Mouse (Mus musculus): ENCODE measurements around the gene Cyth1. TPM values are rescaled to one million over a fixed set of nuclear protein-coding genes. Genes with fewer than 3 reads are reported as not detected.

Cyth1 gene
- polyA plus RNA-seq, 1 experiment = 9.3 TPM

DNA sequence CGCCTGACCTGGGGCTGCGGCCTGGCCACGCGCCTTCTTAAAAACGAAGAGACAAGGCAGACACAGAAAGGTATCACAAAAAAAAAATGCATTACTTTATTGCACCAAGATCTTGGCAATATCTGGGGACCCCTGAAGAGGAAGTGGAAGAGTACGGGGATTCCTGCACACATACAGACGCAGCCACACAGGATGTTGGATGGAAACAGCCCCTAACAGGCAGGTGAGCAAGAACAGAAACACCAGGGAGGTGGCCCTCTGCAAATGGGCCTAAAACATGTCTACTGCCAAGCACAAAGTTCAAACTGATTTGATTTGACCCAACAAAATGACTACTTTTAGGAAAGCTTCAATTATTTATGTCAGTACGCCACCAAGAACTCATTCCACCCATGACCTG is 11.2 kb upstream of the Cyth1 start:
- Histone ChIP-seq H3K4me1 (peaks cover 12% of the 10 kb centered on the region), H3K36me3 (replicated peaks; ENCODE audit: low read length) (peaks cover 91% of the 10 kb centered on the region), H3K27me3 (replicated peaks) (no peaks in the 10 kb centered on the region), H3K4me3 (replicated peaks) (no peak overlapping the region), H3K9me3 (no peaks in the 10 kb centered on the region)
- TF ChIP-seq FLI1 (IDR thresholded peaks at IDR 0.05; ENCODE audit: low read length) (no peak), GATA1 (IDR thresholded peaks at IDR 0.05; ENCODE audit: borderline replicate concordance, low read length) (no peak)

GRCm38 (mm10) chr11:118256371-118256770 is 8.0 kb upstream of the Cyth1 start:
- H3K9me3 ChIP-seq = no peaks in the 10 kb centered on the region
- H3K4me3 ChIP-seq (replicated peaks) = no peak overlapping the region
- no peaks in the 10 kb centered on the region for H3K27me3 ChIP-seq (replicated peaks)
- H3K4me1 ChIP-seq = peaks cover 23% of the 10 kb centered on the region
- TF ChIP-seq GATA1 (IDR thresholded peaks at IDR 0.05; ENCODE audit: borderline replicate concordance, low read length) (no peak), FLI1 (IDR thresholded peaks at IDR 0.05; ENCODE audit: low read length) (no peak)
- H3K36me3 ChIP-seq (replicated peaks; ENCODE audit: low read length) = peaks cover 68% of the 10 kb centered on the region

GRCm38 (mm10) chr11:118254159-118254951 is 6.0 kb upstream of the Cyth1 start:
- H3K4me1 ChIP-seq = peaks cover 16% of the 10 kb centered on the region
- H3K27me3 ChIP-seq (replicated peaks) = no peaks in the 10 kb centered on the region
- no peaks in the 10 kb centered on the region for H3K9me3 ChIP-seq
- TF ChIP-seq FLI1 (IDR thresholded peaks at IDR 0.05; ENCODE audit: low read length) = no peak
- TF ChIP-seq GATA1 (IDR thresholded peaks at IDR 0.05; ENCODE audit: borderline replicate concordance, low read length) = no peak
- peaks cover 48% of the 10 kb centered on the region for H3K36me3 ChIP-seq (replicated peaks; ENCODE audit: low read length)
- H3K4me3 ChIP-seq (replicated peaks) = no peak overlapping the region

GRCm38 (mm10) chr11:118253447-118254158 is 5.2 kb upstream of the Cyth1 start:
- H3K9me3 ChIP-seq = no peaks in the 10 kb centered on the region
- H3K36me3 ChIP-seq (replicated peaks; ENCODE audit: low read length) = peaks cover 40% of the 10 kb centered on the region
- TF ChIP-seq GATA1 (IDR thresholded peaks at IDR 0.05; ENCODE audit: borderline replicate concordance, low read length) = no peak
- TF ChIP-seq FLI1 (IDR thresholded peaks at IDR 0.05; ENCODE audit: low read length) = no peak
- H3K4me3 ChIP-seq (replicated peaks) = no peak overlapping the region
- H3K27me3 ChIP-seq (replicated peaks) = no peaks in the 10 kb centered on the region
- peaks cover 22% of the 10 kb centered on the region for H3K4me1 ChIP-seq

- Histone ChIP-seq H3K4me1 (peaks cover 38% of the 10 kb centered on the region), H3K36me3 (replicated peaks; ENCODE audit: low read length) (peaks cover 4% of the 10 kb centered on the region), H3K27me3 (replicated peaks) (no peaks in the 10 kb centered on the region), H3K9me3 (no peaks in the 10 kb centered on the region), H3K4me3 (replicated peaks) (peak overlapping the region; percentile 98)
- TF ChIP-seq FLI1 (IDR thresholded peaks at IDR 0.05; ENCODE audit: low read length) (no peak), GATA1 (IDR thresholded peaks at IDR 0.05; ENCODE audit: borderline replicate concordance, low read length) (no peak)
These were observed 606 bp upstream of the Cyth1 start for GRCm38 (mm10) chr11:118249012-118249383.

GRCm38 (mm10) chr11:118247359-118248095 is 865 bp downstream of the Cyth1 start:
- TF ChIP-seq GATA1 (IDR thresholded peaks at IDR 0.05; ENCODE audit: borderline replicate concordance, low read length) (no peak), FLI1 (IDR thresholded peaks at IDR 0.05; ENCODE audit: low read length) (no peak)
- H3K36me3 ChIP-seq (replicated peaks; ENCODE audit: low read length) = no peaks in the 10 kb centered on the region
- H3K27me3 ChIP-seq (replicated peaks) = no peaks in the 10 kb centered on the region
- H3K9me3 ChIP-seq = no peaks in the 10 kb centered on the region
- peaks cover 40% of the 10 kb centered on the region for H3K4me1 ChIP-seq
- peak overlapping the region; percentile 98 for H3K4me3 ChIP-seq (replicated peaks)

GRCm38 (mm10) chr11:118246724-118247123 is 1.7 kb downstream of the Cyth1 start:
- H3K4me3 ChIP-seq (replicated peaks) = peak overlapping the region; percentile 98
- no peak for TF ChIP-seq GATA1 (IDR thresholded peaks at IDR 0.05; ENCODE audit: borderline replicate concordance, low read length)
- no peak for TF ChIP-seq FLI1 (IDR thresholded peaks at IDR 0.05; ENCODE audit: low read length)
- peaks cover 42% of the 10 kb centered on the region for H3K4me1 ChIP-seq
- no peaks in the 10 kb centered on the region for H3K36me3 ChIP-seq (replicated peaks; ENCODE audit: low read length)
- H3K27me3 ChIP-seq (replicated peaks) = no peaks in the 10 kb centered on the region
- H3K9me3 ChIP-seq = no peaks in the 10 kb centered on the region

- H3K4me1 ChIP-seq = peaks cover 50% of the 10 kb centered on the region
- H3K36me3 ChIP-seq (replicated peaks; ENCODE audit: low read length) = no peaks in the 10 kb centered on the region
- H3K4me3 ChIP-seq (replicated peaks) = no peak overlapping the region
- TF ChIP-seq FLI1 (IDR thresholded peaks at IDR 0.05; ENCODE audit: low read length) = no peak
- no peak for TF ChIP-seq GATA1 (IDR thresholded peaks at IDR 0.05; ENCODE audit: borderline replicate concordance, low read length)
- H3K27me3 ChIP-seq (replicated peaks) = no peaks in the 10 kb centered on the region
- H3K9me3 ChIP-seq = no peaks in the 10 kb centered on the region
These were observed 3.3 kb downstream of the Cyth1 start for GRCm38 (mm10) chr11:118245130-118245529.

- Histone ChIP-seq H3K4me3 (replicated peaks) (no peak overlapping the region), H3K9me3 (no peaks in the 10 kb centered on the region), H3K36me3 (replicated peaks; ENCODE audit: low read length) (no peaks in the 10 kb centered on the region), H3K27me3 (replicated peaks) (peaks cover 3% of the 10 kb centered on the region), H3K4me1 (peaks cover 51% of the 10 kb centered on the region)
- TF ChIP-seq GATA1 (IDR thresholded peaks at IDR 0.05; ENCODE audit: borderline replicate concordance, low read length) (no peak), FLI1 (IDR thresholded peaks at IDR 0.05; ENCODE audit: low read length) (no peak)
These were observed 4.6 kb downstream of the Cyth1 start for GRCm38 (mm10) chr11:118243627-118244261.
